Mouse (Mus musculus): ENCODE results near the gene Lsamp. TPM values are rescaled to one million over a fixed set of nuclear protein-coding genes. Genes with fewer than 3 reads are reported as not detected.

Gene Lsamp
- polyA plus RNA-seq (2014; fragmentation: Illumina TruSeq; extraction: RNeasy Lipid Tissue Mini Kit (QIAGEN cat#74804); ENCODE audit: low read depth, low replicate concordance): 0.13 TPM

GRCm38 (mm10) chr16:39984205-39984634 lies at the start of gene Lsamp:
Gene Lsamp, plus strand, starts transcription at chr16:39984361.

Data from testis, adult 10 weeks (tissue).